Mouse (Mus musculus): ENCODE data around the gene Wsb2.

GRCm38 (mm10) chr5:117313420-117313819 is 43.7 kb upstream of the Wsb2 start:
- no peak for TF ChIP-seq POLR2A (IDR thresholded peaks at IDR 0.05; ENCODE audit: extremely low read depth, insufficient read depth, low read length)
- no peak for TF ChIP-seq CTCF (IDR thresholded peaks at IDR 0.05; ENCODE audit: extremely low read depth, insufficient read depth, low read length)

Measured in cortical plate, adult 2 months (tissue).